Mouse (Mus musculus) cerebellum, adult 11-12 months (tissue): Measurements from ENCODE around the gene Mak.
"Not testable (repeated sequence)": the region's sequence is repeated elsewhere in the genome, so short reads cannot be mapped to it uniquely, and the experiment has no call there.

ENCODE experiments used
- DNase-seq: peaks from one replicate; pipeline ENCODE4 v3.0.0; 2022

Mak gene

DNA sequence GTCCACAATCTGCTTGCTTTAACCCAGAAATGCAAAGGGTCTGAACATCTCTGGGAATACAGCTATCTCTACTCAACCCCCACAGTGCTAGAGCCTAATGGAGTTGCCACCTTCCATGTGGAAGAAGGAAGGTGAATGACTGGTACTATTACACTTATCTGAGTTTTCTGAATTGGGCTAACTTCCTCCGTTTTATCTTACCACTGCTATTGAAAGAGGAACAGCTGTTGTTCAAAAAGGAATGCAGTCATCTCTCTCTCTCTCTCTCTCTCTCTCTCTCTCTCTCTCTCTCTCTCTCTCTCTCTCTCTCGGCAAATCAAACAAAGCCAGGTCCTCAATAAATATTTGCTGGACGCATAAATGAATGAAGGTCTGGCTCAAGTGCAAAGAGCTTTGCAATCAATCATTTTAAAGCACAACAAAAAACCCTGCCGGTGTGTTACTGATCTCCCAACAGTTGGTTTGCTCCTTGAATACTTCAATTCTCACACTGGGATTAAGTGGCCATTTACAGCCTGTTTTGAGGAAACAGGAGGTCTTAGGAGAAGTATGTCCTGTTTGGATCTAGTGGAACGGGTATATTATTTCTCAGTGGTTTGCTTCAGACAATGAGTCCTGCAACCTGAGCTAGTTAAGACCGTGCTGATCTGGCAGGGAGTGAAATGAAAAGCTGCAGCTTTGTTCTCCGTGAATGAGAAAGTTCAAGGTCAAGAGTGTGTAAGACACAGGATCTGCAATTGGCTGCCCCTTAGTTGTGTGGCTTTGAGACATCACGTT is 84.8 kb downstream of the Mak start:
- DNase-seq, result no peak

DNA sequence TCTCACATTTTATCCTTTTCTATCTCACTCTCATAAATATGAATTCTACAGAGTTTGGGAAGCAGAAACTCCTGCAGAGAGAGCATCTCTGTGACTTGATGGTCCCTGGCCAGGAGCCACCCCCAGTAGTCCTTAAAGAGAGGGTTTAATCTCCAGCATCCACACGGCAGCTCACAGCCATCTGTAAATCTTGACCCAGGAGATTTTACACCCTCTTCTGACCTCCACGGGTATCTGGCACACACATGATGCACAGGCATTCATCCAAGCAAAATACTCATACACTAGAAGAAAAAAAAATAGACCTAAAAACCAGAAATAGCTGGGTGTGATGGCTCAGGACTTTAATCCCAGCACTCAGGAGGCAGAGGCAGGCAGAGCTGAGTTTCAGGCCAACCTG is 91.1 kb downstream of the Mak start:
- DNase-seq, result no peak

GRCm38 (mm10) chr13:40987608-40988303 is 91.8 kb downstream of the Mak start:
- DNase-seq, result not testable (repeated sequence)

DNA sequence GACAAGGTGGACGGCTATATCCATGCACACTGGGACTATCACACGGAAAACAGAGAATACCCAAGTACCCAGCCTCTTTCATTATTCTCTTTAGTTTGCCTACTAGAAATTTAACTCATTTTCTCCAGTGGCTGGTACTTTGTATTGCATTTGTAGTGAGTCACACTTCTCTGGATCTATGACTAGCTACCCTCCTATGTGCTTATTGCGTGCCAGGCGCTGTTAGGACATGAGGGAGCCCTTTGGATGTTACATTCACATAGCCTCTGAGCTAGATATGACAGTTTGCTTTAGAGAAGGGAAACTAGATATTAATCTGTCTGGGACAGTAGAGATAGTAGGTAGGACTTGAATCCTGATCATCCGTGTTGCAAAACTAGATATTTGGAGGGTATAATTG is 93.4 kb downstream of the Mak start:
- DNase-seq, result no peak

DNA sequence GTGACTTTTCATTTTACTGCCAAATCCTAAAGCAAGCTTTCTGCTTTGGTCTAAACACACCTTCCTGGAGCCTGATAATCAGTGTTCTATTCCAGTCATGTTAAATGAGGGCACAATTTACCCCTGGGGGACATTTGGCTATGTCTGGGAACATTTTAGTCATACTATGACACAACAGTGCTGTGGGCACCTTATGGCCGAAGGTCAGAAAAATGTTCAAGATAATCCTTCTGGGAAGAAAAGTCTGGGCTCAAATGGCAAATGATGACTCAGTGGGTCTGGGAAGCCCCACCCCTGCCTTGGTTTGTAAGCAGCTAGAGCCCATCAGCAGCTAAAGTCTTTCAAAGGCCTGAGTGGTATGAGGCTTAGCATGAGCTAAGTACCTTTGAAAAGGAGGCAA is 96.7 kb downstream of the Mak start:
- no peak for DNase-seq

GRCm38 (mm10) chr13:40979321-40979720 is 100.2 kb downstream of the Mak start:
- no peak for DNase-seq

- no peak for DNase-seq
Measured at GRCm38 (mm10) chr13:40978652-40979051, 100.9 kb downstream of the Mak start.

- DNase-seq, result no peak
Measured at GRCm38 (mm10) chr13:40977609-40978008, 101.9 kb downstream of the Mak start.
